Mouse (Mus musculus) G1E-ER4 (cell line): ENCODE measurements around the gene Ppp2ca. TPM values are rescaled to one million over a fixed set of nuclear protein-coding genes. Genes with fewer than 3 reads are reported as not detected.

Source experiments
- GATA1 ChIP-seq: IDR thresholded peaks from one replicate; pipeline ENCODE4 v1.8.0; 2012; ENCODE audit warnings: low read length, inconsistent platforms
- polyA plus RNA-seq: library from polyadenylated mRNA; stranded (reverse); fragments of >175 nt; gene quantifications from 2 replicates; pipeline ENCODE4 v1.2.3, GENCODE M21; 2012

The Ppp2ca gene
- 17.4 and 24.1 TPM in 2 replicates for polyA plus RNA-seq

- TF ChIP-seq GATA1: no peak
These were observed at the start of gene Ppp2ca for GRCm38 (mm10) chr11:52098398-52098946. TSS of gene Ppp2ca (plus strand) at chr11:52098681.

- TF ChIP-seq GATA1: no peak
These were observed 45.1 kb upstream of the Ppp2ca start for GRCm38 (mm10) chr11:52053371-52053770.

DNA sequence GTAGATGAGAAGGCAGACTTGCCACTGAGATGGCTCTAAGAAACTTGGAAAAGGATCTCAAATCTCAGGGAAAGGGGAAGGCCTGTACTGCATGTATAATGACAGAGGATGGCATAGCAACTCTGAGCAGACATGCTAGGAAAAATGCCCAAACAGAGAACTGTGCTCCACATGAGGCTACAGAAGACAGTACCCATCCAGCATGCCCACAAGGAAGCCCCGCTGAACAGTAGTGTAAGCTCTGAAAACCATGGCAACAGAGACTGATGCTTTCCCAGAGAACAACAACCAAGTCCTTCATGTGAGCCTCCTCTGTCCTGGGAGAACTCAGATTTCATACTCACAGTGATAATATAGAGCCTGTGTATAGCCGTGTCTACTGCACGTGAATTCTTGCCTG is 43.8 kb upstream of the Ppp2ca start:
- TF ChIP-seq GATA1: no peak

DNA sequence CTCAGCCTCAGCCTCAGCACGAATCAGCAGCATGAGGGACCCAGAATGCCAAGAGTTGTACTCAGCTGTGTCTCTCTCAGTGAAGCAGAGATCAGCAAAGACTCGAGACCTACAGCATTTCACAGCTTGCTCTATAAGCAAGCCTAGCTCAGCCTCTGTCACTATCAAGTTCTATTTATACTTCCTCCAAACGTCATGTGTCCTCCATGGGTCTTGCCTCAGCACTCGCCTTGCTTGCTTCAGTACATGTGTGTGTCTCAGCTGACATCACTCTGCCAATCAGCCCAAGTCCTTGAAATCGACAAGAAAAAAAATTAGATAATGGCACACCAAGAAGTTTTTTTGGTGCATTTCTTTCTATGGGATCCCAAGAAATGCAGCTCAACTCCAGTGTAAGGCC is 42.3 kb upstream of the Ppp2ca start:
- TF ChIP-seq GATA1: no peak

GRCm38 (mm10) chr11:52059001-52059400 is 39.5 kb upstream of the Ppp2ca start:
- no peak for TF ChIP-seq GATA1

DNA sequence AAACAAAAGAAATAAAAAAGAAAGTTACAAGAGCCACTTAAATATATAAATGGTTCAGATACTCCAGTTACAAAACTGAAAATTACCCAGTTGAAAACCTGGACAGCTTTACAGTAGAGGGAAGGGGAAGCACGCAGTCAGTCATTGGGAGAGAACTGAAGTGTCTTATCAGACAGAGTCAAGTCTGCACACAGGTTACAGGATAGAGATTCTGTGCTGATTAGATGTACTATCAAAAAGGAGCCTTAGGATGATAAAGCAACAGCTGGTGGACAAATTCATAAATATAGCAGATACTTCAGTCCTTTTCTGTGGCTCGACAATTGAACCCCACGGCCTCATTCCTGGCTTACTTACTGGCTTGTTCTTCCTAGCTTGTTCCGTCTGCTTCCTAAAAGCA is 38.2 kb upstream of the Ppp2ca start:
- TF ChIP-seq GATA1: no peak

GRCm38 (mm10) chr11:52062406-52062805 is 36.1 kb upstream of the Ppp2ca start:
- no peak for TF ChIP-seq GATA1

DNA sequence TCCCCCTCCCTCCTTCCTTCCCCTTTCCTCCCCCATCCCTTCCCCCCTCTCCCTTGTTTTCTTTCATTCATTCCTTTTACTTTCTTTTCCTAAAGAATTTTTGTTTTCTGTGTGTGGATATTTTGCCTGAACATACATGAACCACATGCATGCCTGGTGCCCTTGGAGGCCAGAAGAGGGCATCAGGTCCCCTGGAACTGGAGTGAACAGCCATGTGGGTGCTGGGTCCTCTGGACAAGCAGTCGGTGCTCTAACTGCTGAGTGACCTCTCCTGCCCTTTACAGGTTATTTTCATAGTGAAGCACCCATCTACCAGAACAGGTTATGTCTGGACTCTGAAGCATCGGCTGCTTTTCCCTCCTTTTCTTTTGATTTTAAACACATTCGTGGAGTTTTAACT is 34.1 kb upstream of the Ppp2ca start:
- TF ChIP-seq GATA1: no peak

GRCm38 (mm10) chr11:52065841-52066240 is 32.6 kb upstream of the Ppp2ca start:
- TF ChIP-seq GATA1: no peak

DNA sequence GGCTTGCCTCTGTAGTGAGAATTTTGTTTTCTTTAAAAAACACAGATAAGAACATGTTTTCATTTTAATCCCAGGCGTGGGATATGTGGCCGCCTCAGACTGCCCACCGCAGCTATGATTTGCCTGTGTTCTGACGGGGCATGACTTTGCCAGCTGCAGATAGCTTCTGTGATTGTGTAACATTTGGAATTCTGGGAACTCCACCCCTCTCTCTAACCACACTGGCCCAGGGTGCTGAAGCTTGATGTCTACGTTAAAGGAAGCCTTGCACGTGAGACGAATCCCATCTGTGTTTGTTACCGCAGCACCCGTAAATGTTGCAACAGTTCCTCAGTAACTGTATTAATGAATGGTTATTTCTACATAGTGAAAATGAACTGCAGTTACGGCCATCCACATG is 26.7 kb upstream of the Ppp2ca start:
- no peak for TF ChIP-seq GATA1

DNA sequence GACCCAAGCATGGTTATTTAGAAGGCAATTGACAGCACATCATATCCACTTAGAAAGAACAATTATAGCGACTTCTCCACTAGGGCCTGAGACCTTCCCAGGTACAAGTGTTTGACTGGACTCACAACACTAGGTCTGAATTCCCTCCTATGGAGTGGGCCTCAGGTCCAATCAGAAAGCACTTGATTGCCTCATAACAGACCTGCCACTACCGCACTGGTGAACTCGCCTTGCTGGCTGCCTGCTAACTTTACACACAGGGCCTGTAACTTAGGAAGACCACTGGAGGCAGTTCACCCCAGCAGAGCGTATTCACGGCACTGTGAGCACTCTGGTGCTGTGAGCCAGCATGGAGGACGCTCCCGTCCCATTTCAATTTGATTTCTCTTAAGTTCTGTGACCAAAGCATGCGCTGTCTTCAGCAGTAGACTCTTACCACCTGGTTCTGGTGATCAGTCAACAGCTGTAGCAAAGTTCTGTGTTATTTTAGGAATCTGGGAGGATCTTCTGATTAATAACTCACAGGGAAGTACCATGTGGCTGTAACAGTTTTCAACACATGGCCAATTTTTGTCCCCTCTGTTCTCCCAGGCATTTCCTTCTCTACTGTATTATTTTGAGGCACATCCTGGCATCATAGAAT is 24.8 kb upstream of the Ppp2ca start:
- TF ChIP-seq GATA1: no peak

DNA sequence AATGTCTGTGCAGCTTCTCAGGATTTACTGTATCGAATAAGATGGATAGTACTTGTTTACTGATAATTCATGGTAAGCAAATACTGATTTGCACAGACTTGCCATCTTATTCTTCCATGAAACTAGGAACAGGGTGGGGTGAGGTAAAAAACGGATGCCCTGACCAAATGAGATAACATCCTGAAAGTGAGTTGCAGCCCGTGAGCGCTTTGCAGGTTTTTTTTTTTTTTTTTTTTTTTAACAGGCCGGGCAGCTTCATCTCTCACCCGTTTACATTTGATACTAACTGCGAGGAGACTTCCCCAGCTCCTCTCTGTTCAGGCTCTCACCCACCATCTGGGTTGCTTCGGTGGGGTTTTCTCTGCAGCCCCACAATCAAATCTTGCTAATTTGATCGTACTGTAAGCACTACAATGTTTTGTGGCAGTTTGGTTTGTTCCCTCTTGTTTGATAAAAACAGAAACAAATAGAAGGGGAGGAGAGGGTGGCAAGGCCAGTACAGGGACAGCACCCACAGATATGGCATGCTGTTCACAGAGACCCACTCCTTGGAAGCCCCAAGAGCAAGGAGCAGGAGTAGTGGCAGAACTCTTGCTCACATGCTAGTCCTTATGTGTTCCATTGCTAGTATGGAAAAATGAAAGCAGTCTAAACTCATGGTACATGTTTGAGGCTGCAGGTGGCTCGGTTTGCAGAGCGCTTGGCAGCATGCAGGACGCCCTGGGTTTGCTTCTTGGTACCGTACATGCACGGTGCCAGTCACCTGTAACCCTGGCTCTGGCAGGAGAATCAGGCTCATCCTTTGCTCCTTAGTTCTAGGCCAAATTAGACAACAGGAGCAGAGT is 23.6 kb upstream of the Ppp2ca start:
- peak; percentile 43 for TF ChIP-seq GATA1

GRCm38 (mm10) chr11:52075794-52076633 is 22.5 kb upstream of the Ppp2ca start:
- TF ChIP-seq GATA1: no peak

GRCm38 (mm10) chr11:52076742-52077352 is 21.6 kb upstream of the Ppp2ca start:
- TF ChIP-seq GATA1: no peak

DNA sequence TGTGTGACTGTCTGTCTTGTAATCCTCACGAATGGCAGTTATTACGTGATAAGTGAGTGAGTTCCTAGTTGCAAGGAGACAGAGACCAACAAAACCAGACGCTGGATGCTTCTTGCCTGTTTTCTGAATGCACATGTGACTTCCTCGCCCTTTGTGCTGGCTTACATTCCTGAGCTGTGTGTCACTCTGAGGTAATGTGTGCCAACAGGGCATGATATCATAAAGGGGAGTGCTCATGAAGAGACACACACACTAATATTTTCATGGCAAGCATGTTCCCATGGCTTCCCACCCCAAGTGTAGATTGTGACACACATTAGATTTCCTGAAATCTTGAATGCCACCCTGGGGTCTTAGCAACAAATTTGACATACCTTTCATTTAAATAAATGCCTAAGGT is 20.5 kb upstream of the Ppp2ca start:
- no peak for TF ChIP-seq GATA1
